Mouse (Mus musculus): ENCODE measurements around the gene Snai3. TPM values are rescaled to one million over a fixed set of nuclear protein-coding genes. Genes with fewer than 3 reads are reported as not detected.

Gene Snai3
- polyA plus RNA-seq, 1 experiment from 2014 or later = 0.17 TPM

DNA sequence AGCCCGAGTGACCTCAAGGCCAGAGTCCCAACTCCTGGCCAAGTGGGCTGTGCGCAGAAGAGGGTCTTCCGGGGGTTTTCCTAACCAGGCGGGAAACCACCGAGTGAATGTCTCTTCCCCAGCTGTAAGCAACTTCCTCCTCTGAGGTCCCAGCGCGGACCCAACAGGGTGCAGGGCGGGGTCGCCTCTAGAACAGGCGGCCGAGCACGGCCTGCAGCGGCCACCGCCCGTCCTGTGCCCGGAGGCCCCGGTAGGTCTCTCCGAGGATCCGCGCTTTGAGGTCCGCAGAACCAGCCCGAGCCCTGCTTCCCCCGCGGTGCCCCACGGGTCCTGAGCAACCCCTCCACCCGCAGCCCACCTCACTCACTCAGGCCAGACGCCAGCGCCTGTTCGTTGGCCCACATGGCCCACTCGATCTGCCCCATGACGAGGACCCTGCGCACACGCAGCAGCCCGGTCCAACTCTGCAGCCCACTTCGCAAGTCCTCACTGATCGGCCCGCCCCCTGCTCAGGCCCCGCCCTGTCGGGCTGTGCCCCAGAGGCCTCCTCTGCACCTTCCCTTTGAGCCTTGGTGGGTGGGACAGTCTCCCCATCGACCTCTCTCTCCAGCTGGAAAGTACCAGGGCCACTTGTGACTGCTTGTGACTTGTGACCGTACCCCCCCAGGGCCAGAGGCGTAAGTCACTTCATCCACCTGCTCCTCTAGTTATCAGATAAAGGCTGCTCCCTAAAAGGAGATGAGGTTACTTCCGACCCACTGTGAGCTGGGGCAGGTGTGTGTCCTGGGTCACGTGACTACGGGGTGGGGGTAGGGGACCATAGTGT is 27.9 kb downstream of the Snai3 start, which contains the start of gene Cyba:
Gene Cyba, minus strand, starts transcription at position 488 of the 826 bp plus-strand sequence.
- TF ChIP-seq CTCF (IDR thresholded peaks at IDR 0.05) = no peak
- in situ Hi-C loops (cut with MboI; ENCODE audit: low pct_unique_long_range_greater_than_20kb) = no loop called here

DNA sequence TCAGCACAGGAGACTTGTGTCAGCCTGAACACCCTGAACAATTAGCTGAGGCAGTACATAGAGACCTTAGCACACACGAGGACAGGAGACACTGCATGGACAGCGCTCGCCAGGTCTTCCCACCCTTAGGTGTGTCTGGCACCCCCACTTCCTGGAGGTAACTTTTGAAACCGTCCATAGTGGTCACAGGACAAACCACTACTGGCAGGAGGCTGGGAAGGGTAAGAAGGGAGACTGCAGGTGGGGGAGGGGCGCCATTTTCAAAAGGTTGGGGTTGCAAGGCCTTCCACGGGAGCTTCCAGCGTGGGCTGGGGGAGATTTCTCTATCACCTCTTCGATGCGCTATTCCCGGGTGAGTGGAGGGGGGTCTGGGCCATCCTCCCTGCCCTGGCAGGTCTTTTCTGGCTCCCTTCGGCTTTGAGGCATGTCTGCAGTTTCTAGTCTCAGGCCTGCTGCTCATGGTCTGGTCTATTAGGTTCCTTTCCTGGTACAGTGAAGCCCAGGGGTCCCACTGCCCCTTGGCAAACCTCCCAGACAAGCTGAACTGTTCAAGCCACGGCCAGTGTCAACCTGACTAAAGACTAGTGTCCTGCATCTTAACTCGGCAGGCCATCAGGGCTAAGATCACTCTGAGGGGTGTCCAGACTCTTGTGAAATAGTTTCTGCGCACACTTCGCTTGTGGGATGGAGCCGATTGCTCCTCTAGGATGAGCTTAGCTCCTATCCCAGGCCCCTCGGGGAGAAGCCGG is 28.7 kb downstream of the Snai3 start:
- H3K27me3 ChIP-seq = no peaks in the 10 kb centered on the region
- ChIA-PET CTCF (interaction anchor here (1.8 kb wide), 1 partner anchor 11 kb away, joined by 4 read pairs; the partner anchor contains the start of gene Mvd), POLR2A (interaction anchor here (1.4 to 2.7 kb wide), 3 partner anchors 10 to 43 kb away, joined by 3 to 11 read pairs (median 7); partner anchors contain the start of genes Il17c and Mvd)
- no peak for DNase-seq (ENCODE audit: low read depth, low spot score)
- in situ Hi-C loops (cut with MboI; ENCODE audit: low pct_unique_long_range_greater_than_20kb) = no loop called here
- no peak for TF ChIP-seq CTCF (IDR thresholded peaks at IDR 0.05)
- peak; percentile 28 for ATAC-seq

More for the DNA sequence above, 27.9 kb downstream of the Snai3 start, which contains the start of gene Cyba:
- POLR2A ChIA-PET = interaction anchor here (1.1 to 2.7 kb wide), 4 partner anchors 10 to 144 kb away, joined by 3 to 11 read pairs (median 6); partner anchors contain the start of genes Aprt, Il17c and Mvd
- ATAC-seq (peak; percentile 70), DNase-seq (ENCODE audit: low read depth, low spot score) (no peak)
- H3K27me3 ChIP-seq = no peaks in the 10 kb centered on the region
- CTCF ChIA-PET = interaction anchor here (1.8 kb wide), 1 partner anchor 11 kb away, joined by 4 read pairs; the partner anchor contains the start of gene Mvd

DNA sequence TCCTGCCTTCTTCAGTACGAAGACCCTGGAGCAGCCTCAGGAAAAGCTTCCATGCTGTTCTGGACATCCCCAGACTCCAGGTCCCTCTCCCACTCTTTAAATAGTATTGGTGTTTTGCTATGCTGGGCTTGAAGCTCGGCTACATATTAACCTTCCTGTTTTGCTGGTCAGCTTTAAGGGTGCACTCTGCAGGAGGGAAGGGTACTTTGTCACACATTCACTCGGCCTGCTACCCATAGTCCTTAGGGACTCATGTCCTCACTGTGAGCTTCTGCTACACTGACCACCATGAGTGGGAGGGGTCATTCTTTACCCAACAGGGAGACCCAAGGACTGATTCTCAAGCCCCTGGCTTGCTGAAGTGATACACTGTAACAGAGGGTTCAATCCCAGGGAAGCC is 29.9 kb downstream of the Snai3 start:
- CTCF ChIA-PET = no interaction called here
- in situ Hi-C loops (cut with MboI; ENCODE audit: low pct_unique_long_range_greater_than_20kb) = no loop called here
- no peak for DNase-seq (ENCODE audit: low read depth, low spot score)
- H3K27me3 ChIP-seq = no peaks in the 10 kb centered on the region
- POLR2A ChIA-PET = interaction anchor here (1.6 kb wide), 1 partner anchor 18 kb away, joined by 3 read pairs; no protein-coding TSS in a partner anchor
- ATAC-seq = no peak
- TF ChIP-seq CTCF (IDR thresholded peaks at IDR 0.05) = no peak

DNA sequence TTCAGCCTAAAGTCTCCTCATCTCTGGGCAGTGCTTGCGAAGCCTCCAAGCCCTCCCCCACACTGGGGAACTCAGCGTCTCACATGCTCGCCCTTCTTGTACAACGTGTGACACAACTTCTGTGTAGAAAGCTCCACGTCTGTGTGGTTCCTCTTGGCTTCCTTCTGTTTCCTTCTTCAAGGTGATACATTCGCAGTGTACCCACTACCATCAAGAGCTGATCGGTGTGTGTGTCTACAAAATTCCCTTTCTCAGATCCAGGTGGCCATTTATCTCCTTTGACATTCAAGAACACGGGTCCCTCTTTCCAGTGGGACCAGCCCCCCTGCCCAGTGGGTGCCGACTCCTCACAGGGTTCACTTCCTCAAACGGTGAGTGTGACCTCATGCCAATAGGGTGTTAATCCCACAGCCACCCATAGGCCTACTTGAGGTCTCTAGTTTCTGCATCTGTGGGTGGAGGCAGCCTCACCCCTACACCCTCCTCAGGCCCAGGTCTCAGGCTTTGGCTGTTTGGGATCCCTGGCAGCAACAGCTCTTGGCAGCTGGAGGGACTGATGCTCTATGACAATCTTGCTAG is 30.4 kb downstream of the Snai3 start:
- no peak for DNase-seq (ENCODE audit: low read depth, low spot score)
- no peak for TF ChIP-seq CTCF (IDR thresholded peaks at IDR 0.05)
- POLR2A ChIA-PET = interaction anchor here (1.6 kb wide), 1 partner anchor 17 kb away, joined by 3 read pairs; no protein-coding TSS in a partner anchor
- no peak for ATAC-seq
- H3K27me3 ChIP-seq = no peaks in the 10 kb centered on the region
- in situ Hi-C loops (cut with MboI; ENCODE audit: low pct_unique_long_range_greater_than_20kb) = no loop called here
- CTCF ChIA-PET = no interaction called here

DNA sequence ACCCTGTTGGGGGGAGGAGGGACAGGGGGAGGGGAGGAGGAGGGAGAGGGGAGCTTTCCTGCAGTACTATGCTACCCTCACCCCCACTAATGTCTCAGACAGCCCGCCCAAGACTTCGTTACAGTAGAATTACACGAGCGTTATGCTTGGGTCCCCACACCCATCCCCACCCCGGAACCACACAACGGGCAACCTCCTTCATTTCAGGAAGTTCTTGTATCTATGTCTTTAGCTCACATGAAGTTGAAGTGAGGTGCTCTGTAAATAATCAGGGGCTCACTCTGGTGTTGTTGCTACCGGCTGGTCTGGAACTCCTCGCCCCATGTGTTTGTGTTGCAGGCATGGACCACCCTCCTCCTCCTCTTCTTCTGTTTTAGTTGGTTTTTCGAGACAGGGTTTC is 32.4 kb downstream of the Snai3 start:
- in situ Hi-C loops (cut with MboI; ENCODE audit: low pct_unique_long_range_greater_than_20kb) = no loop called here
- no peak for TF ChIP-seq CTCF (IDR thresholded peaks at IDR 0.05)
- CTCF ChIA-PET = no interaction called here

DNA sequence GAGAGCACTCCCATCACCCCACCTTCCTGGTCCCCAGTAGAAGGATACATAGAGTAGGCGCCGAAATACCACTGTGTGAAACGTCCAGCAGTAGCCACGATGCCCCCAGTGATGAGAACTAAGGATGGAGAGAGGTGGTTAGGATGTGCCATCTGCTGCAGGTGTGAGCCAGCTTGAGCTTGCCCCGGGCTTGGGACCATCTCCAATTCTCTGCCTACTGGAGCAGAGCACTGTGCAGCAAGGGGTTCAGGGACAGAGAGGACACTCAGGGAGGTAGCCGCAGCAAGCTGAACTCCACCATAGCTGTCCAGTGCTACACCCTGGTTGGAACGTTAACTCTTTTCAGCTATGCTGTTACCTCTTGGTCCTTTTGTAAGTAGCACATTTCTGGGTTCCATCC is 32.9 kb downstream of the Snai3 start:
- ChIA-PET CTCF (no interaction called here), POLR2A (interaction anchor here (1.0 kb wide), 1 partner anchor 16 kb away, joined by 3 read pairs; no protein-coding TSS in a partner anchor)
- no peak for ATAC-seq
- no peak for DNase-seq (ENCODE audit: low read depth, low spot score)
- in situ Hi-C loops (cut with MboI; ENCODE audit: low pct_unique_long_range_greater_than_20kb) = no loop called here
- no peaks in the 10 kb centered on the region for H3K27me3 ChIP-seq
- TF ChIP-seq CTCF (IDR thresholded peaks at IDR 0.05) = no peak

More for the DNA sequence above, 32.4 kb downstream of the Snai3 start:
- POLR2A ChIA-PET = interaction anchor here (1.0 kb wide), 1 partner anchor 16 kb away, joined by 3 read pairs; no protein-coding TSS in a partner anchor
- ATAC-seq = no peak
- DNase-seq (ENCODE audit: low read depth, low spot score) = no peak
- no peaks in the 10 kb centered on the region for H3K27me3 ChIP-seq

DNA sequence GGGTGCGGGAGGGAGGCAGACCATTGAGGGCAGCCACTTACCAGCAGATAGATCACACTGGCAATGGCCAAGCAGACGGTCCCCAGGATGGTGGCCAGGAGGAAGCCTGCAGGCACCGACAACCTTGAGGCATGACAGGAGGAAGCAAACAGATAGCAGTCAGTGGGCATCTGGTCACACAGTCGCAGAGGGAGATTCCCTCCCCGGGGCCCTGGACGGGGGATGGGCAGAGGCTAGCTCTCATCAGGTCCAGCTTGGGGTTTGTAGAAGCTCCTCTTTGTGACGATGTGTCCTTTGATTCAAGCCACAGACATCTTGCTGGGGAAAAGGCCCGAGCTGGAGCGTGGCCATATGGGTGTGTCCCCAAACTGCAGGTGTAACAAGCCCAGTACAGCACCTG is 34.4 kb downstream of the Snai3 start:
- no peaks in the 10 kb centered on the region for H3K27me3 ChIP-seq
- ATAC-seq = no peak
- DNase-seq (ENCODE audit: low read depth, low spot score) = no peak
- POLR2A ChIA-PET = no interaction called here
- no peak for TF ChIP-seq CTCF (IDR thresholded peaks at IDR 0.05)
- CTCF ChIA-PET = interaction anchor here (1.9 kb wide), 1 partner anchor 17 kb away, joined by 6 read pairs; the partner anchor contains the start of gene Mvd
- in situ Hi-C loops (cut with MboI; ENCODE audit: low pct_unique_long_range_greater_than_20kb) = no loop called here

DNA sequence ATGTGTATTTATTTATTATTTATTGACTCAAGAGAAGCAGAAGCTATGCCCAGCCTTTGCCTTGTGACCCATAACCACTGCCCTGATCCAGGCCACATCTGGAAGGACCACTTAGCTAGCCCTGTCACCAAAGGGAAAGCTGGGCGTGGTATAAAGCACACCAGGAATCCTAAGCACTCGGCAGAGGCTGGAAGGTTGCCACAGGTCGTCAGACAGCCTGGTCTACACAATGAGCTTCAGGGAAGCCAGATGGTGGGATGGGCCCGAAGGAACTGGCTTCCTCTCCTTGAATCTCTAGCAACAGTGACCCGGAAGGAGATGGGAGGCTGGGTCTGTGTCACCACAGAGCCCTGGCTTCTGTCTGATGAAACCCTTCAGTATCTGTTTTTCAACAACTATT is 36.9 kb downstream of the Snai3 start:
- peak; percentile 22 for ATAC-seq
- DNase-seq (ENCODE audit: low read depth, low spot score) = no peak
- TF ChIP-seq CTCF (IDR thresholded peaks at IDR 0.05) = no peak
- in situ Hi-C loops (cut with MboI; ENCODE audit: low pct_unique_long_range_greater_than_20kb) = no loop called here
- no peaks in the 10 kb centered on the region for H3K27me3 ChIP-seq
- POLR2A ChIA-PET = no interaction called here
- CTCF ChIA-PET = interaction anchor here (0.7 to 1.3 kb wide), 3 partner anchors 12 to 20 kb away, joined by 3 read pairs; no protein-coding TSS in a partner anchor

DNA sequence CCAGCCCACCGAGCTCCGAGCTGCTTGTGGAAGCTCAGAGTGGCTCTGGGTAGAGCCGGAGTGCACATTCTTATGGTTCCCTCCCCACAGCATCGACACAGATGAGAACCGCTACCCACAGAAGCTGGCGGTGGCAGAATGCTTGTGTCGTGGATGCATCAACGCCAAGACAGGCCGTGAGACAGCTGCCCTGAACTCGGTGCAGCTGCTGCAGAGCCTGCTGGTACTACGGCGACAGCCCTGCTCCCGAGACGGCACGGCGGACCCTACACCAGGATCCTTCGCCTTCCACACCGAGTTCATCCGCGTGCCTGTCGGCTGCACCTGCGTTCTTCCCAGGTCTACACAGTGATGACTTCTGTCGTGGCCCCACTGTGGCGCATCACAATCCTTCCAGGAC is 37.3 kb downstream of the Snai3 start:
- no peak for TF ChIP-seq CTCF (IDR thresholded peaks at IDR 0.05)
- in situ Hi-C loops (cut with MboI; ENCODE audit: low pct_unique_long_range_greater_than_20kb) = no loop called here
- DNase-seq (ENCODE audit: low read depth, low spot score) (no peak), ATAC-seq (no peak)
- POLR2A ChIA-PET = interaction anchor here (0.6 to 1.4 kb wide), 4 partner anchors 34 to 75 kb away, joined by 3 to 4 read pairs (median 3); no protein-coding TSS in a partner anchor
- CTCF ChIA-PET = interaction anchor here (1.1 to 1.3 kb wide), 2 partner anchors 14 to 20 kb away, joined by 3 read pairs; no protein-coding TSS in a partner anchor
- no peaks in the 10 kb centered on the region for H3K27me3 ChIP-seq
